Mouse (Mus musculus) myocyte (in vitro differentiated cells): Measurements from ENCODE around the gene Plek.

Experiments
- CEBPB ChIP-seq: IDR thresholded peaks from 2 replicates; pipeline ENCODE4 v1.6.1; 2011; ENCODE audit warnings: mild to moderate bottlenecking, moderate library complexity; ENCODE audit not compliant: poor library complexity, insufficient read depth, severe bottlenecking
- E2F4 ChIP-seq: IDR thresholded peaks from one replicate; pipeline ENCODE4 v1.6.1; 2011; ENCODE audit warnings: mild to moderate bottlenecking, control low read depth, moderate library complexity; ENCODE audit not compliant: insufficient read depth
- MAX ChIP-seq: IDR thresholded peaks from one replicate; pipeline ENCODE4 v1.6.1; 2011; ENCODE audit warnings: low read depth, mild to moderate bottlenecking, control low read depth
- MYOD1 ChIP-seq, 3 experiments: IDR thresholded peaks; one replicate each; pipeline ENCODE4 v1.6.1; 2011; ENCODE audit warnings: control low read depth in 2 of 3, low read depth in 2 of 3, mild to moderate bottlenecking in 2 of 3, moderate library complexity in 1 of 3; ENCODE audit not compliant: insufficient read length in 2 of 3, control insufficient read depth in 1 of 3
- MYOG ChIP-seq, 3 experiments: IDR thresholded peaks; one replicate each; pipeline ENCODE4 v1.6.1; 2011; ENCODE audit warnings: control low read depth in 2 of 3, low read depth in 2 of 3, mild to moderate bottlenecking in 2 of 3; ENCODE audit not compliant: insufficient read length in 2 of 3, control insufficient read depth in 1 of 3, insufficient read depth in 1 of 3
- POLR2A ChIP-seq: IDR thresholded peaks from one replicate; pipeline ENCODE4 v1.6.1; 2011; ENCODE audit warnings: low read depth, mild to moderate bottlenecking, control low read depth, moderate library complexity; ENCODE audit not compliant: insufficient read length
- POLR2AphosphoS2 ChIP-seq: IDR thresholded peaks from one replicate; pipeline ENCODE4 v1.6.1; 2011; ENCODE audit warnings: low read depth, control low read depth; ENCODE audit not compliant: insufficient read length
- REST ChIP-seq: IDR thresholded peaks from one replicate; pipeline ENCODE4 v1.6.1; 2011; ENCODE audit warnings: mild to moderate bottlenecking, control low read depth, moderate library complexity; ENCODE audit not compliant: insufficient read depth, insufficient read length
- SRF ChIP-seq: IDR thresholded peaks from one replicate; pipeline ENCODE4 v1.6.1; 2011; ENCODE audit warnings: low read depth; ENCODE audit not compliant: control insufficient read depth, insufficient read length
- TCF12 ChIP-seq: IDR thresholded peaks from one replicate; pipeline ENCODE4 v1.6.1; 2011; ENCODE audit warnings: mild to moderate bottlenecking, control low read depth; ENCODE audit not compliant: poor library complexity, insufficient read depth, severe bottlenecking
- TCF3 ChIP-seq: IDR thresholded peaks from one replicate; pipeline ENCODE4 v1.6.1; 2011; ENCODE audit warnings: low read depth, control low read depth; ENCODE audit not compliant: insufficient read length
- USF1 ChIP-seq: IDR thresholded peaks from one replicate; pipeline ENCODE4 v1.6.1; 2011; ENCODE audit warnings: low read depth, mild to moderate bottlenecking, control low read depth, moderate library complexity

- no peak for TF ChIP-seq POLR2A
- no peak for TF ChIP-seq CEBPB
- TF ChIP-seq MAX, result no peak
- no peak for TF ChIP-seq USF1
- TF ChIP-seq E2F4, result no peak
- no peak for TF ChIP-seq TCF12
- no peak for TF ChIP-seq MYOD1 (IDR thresholded peaks at IDR 0.05; ENCODE audit: control insufficient read depth in 1 of 3, insufficient read length in 2 of 3, low read depth in 2 of 3)
- no peak for TF ChIP-seq SRF
- no peak for TF ChIP-seq POLR2AphosphoS2
- no peak for TF ChIP-seq MYOG (IDR thresholded peaks at IDR 0.05; ENCODE audit: control insufficient read depth in 1 of 3, insufficient read depth in 1 of 3, insufficient read length in 2 of 3, low read depth in 2 of 3)
- TF ChIP-seq TCF3, result no peak
- no peak for TF ChIP-seq REST
These were observed 110.9 kb downstream of the Plek start for GRCm38 (mm10) chr11:16941103-16941793.
